Comparison of ENCODE assay signal across 19 mouse cellular contexts in genomic region chr10:79579781-79580180, GRCm38 (mm10). TPM values are rescaled to one million over a fixed set of nuclear protein-coding genes. Genes with fewer than 3 reads are reported as not detected.
"Had no signal": no experiment of that assay in that cellular context is flagged by ENCODE, and none has a peak within 500 bp of the region (broad histone marks: within the 10 kb centered on the region; RNA-seq: fewer than 3 reads in every experiment).

No protein-coding gene starts in this region.

- H3K4me1 ChIP-seq: limb, embryonic 15.5 days; liver, embryonic 12.5 days; midbrain, embryonic 10.5 days; neural tube, embryonic 13.5 days had no signal

- ATAC-seq: liver, embryonic 12.5 days had no signal

- H3K4me3 ChIP-seq: limb, embryonic 15.5 days; liver, embryonic 12.5 days; midbrain, embryonic 10.5 days; neural tube, embryonic 13.5 days had no signal

- DNase-seq: kidney, adult 8-10 months; kidney, postnatal 36 days; lung, embryonic 14.5 days; lung, postnatal 10 days; lung, postnatal 4 days; midbrain, embryonic 14.5 days; right cerebral cortex, postnatal 14 days; thymus, adult 2 months; thymus, postnatal 25 days had no signal

- H3K36me3 ChIP-seq: limb, embryonic 15.5 days; liver, embryonic 12.5 days; midbrain, embryonic 10.5 days; neural tube, embryonic 13.5 days had no signal

- H3K4me2 ChIP-seq: limb, embryonic 15.5 days; liver, embryonic 12.5 days; lung, embryonic 14.5 days; neural tube, embryonic 13.5 days had no signal

- H3K9me3 ChIP-seq: limb, embryonic 15.5 days; liver, embryonic 12.5 days; midbrain, embryonic 10.5 days; neural tube, embryonic 13.5 days had no signal

- H3K27me3 ChIP-seq: neural tube, embryonic 13.5 days had no signal

- H3K9ac ChIP-seq: limb, embryonic 15.5 days; liver, embryonic 12.5 days; lung, embryonic 14.5 days; neural tube, embryonic 13.5 days had no signal

- H3K27ac ChIP-seq: limb, embryonic 15.5 days; liver, embryonic 12.5 days; midbrain, embryonic 10.5 days; neural tube, embryonic 13.5 days had no signal

RNA-seq across cellular contexts. Expression of gene Theg, which starts 7.3 kb away (rescaled TPM):
- total RNA-seq: layer of hippocampus, postnatal 10 days; megakaryocyte, adult 5-6 weeks had no signal
- polyA plus RNA-seq: kidney, embryonic 16.5 days; limb, embryonic 11.5 days; limb, embryonic 15.5 days; liver, embryonic 12.5 days; liver, embryonic 16.5 days; lung, embryonic 14.5 days; midbrain, embryonic 10.5 days; midbrain, embryonic 14.5 days; neural tube, embryonic 13.5 days; stomach, embryonic 16.5 days; thymus, adult 2 months had no signal

RNA-seq across cellular contexts. Expression of gene C2cd4c, which starts 34.0 kb away (rescaled TPM):
- total RNA-seq: megakaryocyte, adult 5-6 weeks had no signal
- polyA plus RNA-seq: limb, embryonic 11.5 days; limb, embryonic 15.5 days; liver, embryonic 12.5 days; liver, embryonic 16.5 days; lung, embryonic 14.5 days had no signal

RNA-seq across cellular contexts. Expression of gene Shc2, which starts 57.9 kb away (rescaled TPM):
- total RNA-seq: megakaryocyte, adult 5-6 weeks had no signal
